Mouse (Mus musculus): Measurements from ENCODE around the gene Plcg2.
A peak's percentile ranks its signal among the peaks of the same experiment; 100 is the strongest.

Gene Plcg2

GRCm38 (mm10) chr8:117498179-117498914, at the start of gene Plcg2:
Gene Plcg2, plus strand, starts transcription at chr8:117498291.
- peak; percentile 26 for DNase-seq

GRCm38 (mm10) chr8:117451072-117451471, 47.0 kb upstream of the Plcg2 start:
- DNase-seq = peak; percentile 49

DNA sequence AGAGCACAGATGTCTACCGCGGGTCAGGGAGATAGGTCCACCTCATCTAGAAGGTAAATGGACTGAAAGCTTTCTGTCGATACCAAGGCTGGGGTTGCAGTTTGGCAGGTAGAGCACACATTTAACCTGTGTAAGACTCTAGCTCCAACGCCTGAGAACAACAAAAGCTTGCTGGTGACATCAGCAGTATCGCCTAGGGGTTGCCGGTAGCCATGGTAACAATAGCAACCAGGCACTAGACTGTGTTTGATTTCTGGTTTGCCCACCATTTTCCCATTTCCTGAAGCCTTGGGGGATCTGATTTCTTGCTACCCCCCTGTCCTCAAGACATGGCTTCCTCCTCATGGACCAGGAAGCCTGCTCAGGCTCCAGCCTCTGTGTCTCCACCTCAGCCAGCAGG, 44.1 kb upstream of the Plcg2 start:
- no peak for DNase-seq

GRCm38 (mm10) chr8:117454516-117455116, 43.5 kb upstream of the Plcg2 start:
- DNase-seq = no peak

GRCm38 (mm10) chr8:117455701-117456100, 42.4 kb upstream of the Plcg2 start:
- no peak for DNase-seq

DNA sequence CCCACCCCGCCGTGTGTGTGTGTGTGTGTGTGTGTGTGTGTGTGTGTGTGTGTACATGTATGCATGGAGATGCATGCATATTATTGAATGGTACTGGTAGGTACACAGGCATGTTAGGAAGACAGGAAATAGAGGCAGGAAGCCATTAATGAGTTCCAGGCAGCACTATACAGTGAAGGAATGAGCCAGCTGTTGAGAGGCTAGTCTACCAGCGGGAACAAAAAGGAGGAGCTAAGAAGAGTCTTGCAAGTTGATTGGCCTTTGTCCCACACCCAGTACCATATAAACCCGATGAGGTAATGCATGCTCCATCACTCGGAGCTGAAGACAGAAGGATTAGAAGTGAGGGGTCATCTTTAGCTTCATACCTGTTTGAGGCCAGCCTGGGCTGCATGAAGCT, 39.7 kb upstream of the Plcg2 start:
- DNase-seq = no peak

DNA sequence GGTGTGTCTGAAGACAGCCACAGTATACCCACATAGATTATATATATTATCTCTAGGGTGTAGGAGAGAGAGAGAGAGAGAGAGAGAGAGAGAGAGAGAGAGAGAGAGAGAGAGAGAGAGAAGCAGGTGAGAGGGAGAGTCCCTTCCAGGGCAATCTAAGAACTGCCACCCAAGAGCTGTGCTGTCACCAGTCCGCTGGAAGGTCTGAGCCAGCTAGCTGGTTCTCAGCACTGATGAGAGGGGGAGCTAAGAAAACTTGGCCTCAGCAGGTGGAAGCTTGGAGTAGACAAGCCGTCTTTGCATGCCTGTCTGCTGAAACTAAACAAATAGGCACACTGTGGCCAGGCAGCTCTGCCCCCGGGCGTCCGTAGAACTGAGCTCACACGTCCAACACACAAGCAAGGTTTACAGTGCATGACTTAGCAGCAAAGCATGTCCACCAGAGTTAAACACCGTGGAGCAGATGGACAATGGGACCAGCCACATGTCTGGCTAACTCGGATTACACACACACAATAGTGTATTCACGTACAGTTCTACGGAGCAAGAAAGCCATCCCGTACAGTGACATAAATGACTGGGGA, 35.3 kb upstream of the Plcg2 start:
- no peak for DNase-seq

- DNase-seq = no peak
Measured at GRCm38 (mm10) chr8:117464525-117464924, 33.6 kb upstream of the Plcg2 start.

DNA sequence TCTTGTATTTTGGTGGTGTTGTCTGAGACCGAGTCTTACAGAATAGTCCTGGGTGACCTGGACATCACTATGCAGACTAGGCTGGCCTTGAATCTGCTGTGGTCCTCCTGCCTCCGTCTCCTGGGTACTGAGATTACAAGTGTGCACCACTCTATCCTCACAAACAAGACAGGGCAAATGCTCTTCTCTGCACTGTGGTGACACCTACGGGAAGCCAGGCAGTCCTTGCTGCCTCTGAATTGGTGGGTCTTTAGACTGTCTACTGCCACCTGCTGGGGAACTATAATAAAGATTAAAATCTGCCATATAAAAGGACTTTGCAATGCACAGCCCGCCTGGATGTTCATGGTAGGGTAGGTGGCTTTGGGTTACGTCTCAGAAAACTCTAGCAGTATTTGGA, 32.8 kb upstream of the Plcg2 start:
- no peak for DNase-seq

- DNase-seq = no peak
Measured at GRCm38 (mm10) chr8:117467466-117467865, 30.6 kb upstream of the Plcg2 start.

DNA sequence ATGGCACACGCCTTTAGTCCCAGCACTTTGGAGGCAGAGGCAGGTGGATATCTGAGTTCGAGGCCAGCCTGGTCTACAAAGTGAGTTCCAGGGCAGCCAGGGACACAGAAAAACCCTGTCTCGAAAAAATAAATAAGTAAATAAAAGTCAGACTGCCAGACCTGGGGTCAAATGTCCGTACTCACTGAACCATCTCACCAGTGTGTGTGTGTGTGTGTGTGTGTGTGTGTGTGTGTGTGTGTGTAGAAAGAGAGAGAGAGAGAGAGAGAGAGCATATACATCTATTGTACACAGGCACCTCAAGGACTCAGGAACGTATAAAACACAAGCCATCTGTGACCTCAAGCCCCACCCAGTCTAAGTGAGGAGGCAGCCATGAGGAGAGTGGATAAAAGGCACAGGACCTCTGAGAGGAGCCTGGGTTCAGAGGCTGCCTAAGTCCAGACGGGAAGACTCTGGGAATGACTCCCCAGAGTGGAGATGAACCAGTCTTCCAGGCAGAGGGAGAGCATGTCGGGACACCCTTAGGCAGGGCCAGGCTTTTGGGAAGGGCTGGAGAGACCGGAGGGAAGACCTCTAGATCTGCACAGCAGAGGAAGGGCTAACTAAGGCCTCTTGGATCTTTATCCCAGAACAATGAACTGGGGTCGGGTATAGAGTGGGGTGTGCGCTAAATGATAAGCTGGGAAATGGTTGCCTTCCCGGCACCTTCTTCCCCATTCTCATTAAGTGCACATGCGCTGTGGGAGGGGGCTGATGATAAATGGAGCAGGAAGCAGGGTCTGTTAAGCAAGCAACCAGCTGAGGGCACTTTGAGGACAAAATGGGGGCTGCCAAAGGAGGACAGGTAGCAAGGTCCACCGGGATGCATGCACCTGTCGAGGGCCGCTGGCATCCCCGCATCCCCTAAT, 28.4 kb upstream of the Plcg2 start:
- DNase-seq = no peak

GRCm38 (mm10) chr8:117470342-117470781, 27.7 kb upstream of the Plcg2 start:
- peak; percentile 86 for DNase-seq

DNA sequence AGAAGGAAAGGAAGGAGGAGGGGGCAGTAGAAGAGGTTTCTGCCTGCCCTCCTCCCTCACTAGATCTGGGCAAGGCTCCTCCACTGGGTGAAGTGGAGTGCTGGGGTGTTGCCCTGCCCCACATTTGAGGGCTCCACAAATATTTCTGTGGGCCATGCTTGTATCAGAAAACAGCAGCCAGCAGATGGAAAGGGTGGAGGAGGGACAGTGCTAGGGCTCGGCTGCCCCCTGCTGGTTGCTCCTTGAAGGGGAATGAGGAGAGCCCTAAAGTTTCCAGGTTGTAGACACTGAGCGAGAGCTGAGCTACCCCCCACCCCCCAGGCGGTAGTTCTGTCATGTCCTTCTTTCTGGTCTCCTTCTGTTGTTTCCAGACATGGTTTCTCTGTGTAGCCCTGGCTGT, 26.9 kb upstream of the Plcg2 start:
- DNase-seq = peak; percentile 76

DNA sequence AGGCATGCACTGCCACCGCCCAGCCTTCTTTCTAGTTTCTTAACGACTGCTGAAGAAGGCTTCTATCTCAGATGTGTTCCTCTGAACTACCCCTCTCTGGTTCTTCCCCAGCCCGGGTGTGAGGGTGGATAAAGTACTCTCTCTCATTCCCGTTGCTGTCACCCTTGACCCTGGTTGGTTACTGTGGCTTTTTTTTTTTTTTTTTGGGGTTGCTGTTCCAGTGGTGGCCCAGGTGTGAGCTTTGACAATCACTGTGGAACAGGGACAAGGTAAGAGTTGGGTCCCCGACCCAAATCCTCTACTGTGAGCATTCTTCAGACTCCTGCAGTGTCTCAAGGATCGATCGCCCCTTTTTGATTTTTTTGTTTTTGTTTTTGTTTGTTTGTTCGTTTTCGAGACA, 26.4 kb upstream of the Plcg2 start:
- no peak for DNase-seq

DNA sequence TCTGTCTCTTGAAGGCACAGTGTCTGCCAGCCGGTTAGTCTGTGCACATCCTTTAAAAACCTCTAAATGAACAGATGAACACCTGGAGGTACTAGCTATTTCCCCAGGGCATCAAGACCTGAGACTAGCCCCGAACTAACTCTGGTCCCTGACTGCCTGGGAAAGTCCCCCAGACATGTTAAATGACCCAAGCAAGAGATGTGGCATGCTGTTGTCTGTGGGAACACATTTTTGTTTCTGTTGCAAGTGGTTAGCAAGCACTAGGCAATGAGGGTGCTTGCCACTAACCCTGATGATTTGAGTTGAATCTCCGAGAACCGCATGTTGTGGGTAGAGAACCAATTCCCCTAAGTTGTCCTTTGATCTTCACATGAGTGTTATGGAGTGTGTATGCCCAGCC, 25.8 kb upstream of the Plcg2 start:
- no peak for DNase-seq

DNA sequence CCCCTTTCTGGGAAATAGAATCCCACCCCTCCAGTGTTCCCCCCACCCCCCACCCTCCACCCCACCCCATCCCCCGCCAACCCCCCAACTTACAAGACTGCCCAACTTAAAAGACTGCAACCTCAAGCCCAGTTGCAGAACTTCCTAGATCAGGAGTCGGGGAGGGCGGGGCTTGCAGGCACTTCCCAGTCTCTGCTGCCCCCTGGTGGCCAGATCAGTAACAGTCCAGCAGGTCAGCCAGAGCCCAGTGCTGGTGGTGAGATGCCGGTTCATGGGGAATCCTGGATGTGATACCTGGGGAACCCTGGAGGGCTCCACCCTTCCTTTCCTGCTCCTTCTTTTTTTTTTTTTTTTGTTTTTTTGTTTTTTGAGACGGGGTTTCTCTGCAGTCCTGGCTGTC, 23.1 kb upstream of the Plcg2 start:
- DNase-seq = peak; percentile 89

DNA sequence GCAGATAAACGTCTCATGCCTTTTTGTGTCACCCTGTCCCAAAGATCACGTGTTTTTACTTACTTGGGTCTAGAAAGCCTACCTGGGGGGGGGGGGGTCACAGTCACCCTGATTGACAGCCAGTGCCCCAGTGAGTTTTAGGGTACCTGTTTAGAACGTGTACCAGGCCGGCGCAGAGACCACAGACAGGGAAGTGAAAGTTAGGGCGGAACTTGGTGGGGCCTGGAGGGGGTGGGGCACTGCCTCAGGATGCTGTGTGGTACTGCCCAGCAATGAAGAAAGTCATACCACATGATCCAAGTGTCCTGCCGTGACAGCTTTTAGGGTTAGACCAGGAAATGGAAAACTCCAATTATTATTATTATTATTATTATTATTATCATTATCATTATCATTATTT, 22.3 kb upstream of the Plcg2 start:
- DNase-seq = no peak

DNA sequence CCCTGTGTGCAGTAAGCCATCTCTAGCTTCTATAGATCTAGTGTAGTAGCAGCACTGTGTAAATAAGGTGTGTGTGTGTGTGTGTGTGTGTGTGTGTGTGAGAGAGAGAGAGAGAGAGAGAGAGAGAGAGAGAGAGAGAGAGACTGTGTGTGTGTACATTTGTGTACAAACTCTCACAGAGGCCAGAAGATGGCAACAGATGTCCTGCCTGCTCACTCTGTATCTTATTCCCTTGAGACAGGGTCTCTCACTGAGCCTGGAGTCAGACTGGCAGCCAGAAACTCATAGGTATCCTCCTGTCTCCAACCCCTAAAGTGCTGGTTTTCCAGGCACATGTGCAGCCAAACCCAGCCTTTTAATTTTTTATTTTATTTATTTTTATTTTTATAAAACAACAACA, 20.0 kb upstream of the Plcg2 start:
- DNase-seq = no peak

- DNase-seq = no peak
Measured at GRCm38 (mm10) chr8:117479996-117480395, 18.1 kb upstream of the Plcg2 start.

- no peak for DNase-seq
Measured at GRCm38 (mm10) chr8:117480516-117480915, 17.6 kb upstream of the Plcg2 start.

GRCm38 (mm10) chr8:117481830-117482229, 16.3 kb upstream of the Plcg2 start:
- no peak for DNase-seq

- DNase-seq = no peak
Measured at GRCm38 (mm10) chr8:117484731-117485130, 13.4 kb upstream of the Plcg2 start.

- DNase-seq = no peak
Measured at GRCm38 (mm10) chr8:117485316-117485715, 12.8 kb upstream of the Plcg2 start.

Data from right cerebral cortex, postnatal 25 days (tissue).